Mouse (Mus musculus) ovary, postnatal 14 days (tissue): ENCODE measurements around the gene Oxct1.
A peak's percentile ranks its signal among the peaks of the same experiment; 100 is the strongest.

Source experiments
- DNase-seq: peaks from one replicate; pipeline ENCODE4 v3.0.0; 2022; ENCODE audit warnings: low spot score

Gene Oxct1

DNA sequence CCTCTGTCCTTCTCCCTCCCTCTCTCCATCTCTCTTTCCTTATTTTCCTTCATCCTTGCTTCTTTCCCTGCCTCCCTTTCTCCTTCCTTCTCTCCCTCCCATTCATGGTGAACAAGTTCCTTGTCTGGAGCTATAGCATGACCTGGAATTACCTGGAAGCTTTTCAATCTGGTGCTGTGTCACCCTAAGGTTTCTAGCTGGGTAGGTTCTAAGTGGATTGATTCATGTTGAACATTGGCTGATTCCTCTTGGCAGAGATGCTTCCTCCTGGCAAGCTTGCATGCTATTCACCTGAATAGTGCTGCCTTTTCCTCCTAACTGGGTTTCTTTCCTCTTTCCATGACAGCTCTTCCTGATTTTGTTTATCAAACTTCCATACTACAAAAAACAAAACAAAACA, 2.8 kb downstream of the Oxct1 start:
- DNase-seq: no peak

GRCm38 (mm10) chr15:4033168-4034004, 7.2 kb downstream of the Oxct1 start:
- no peak for DNase-seq

- no peak for DNase-seq
Measured at GRCm38 (mm10) chr15:4042423-4042822, 16.2 kb downstream of the Oxct1 start.

GRCm38 (mm10) chr15:4043032-4043471, 16.9 kb downstream of the Oxct1 start:
- peak; percentile 19 for DNase-seq

DNA sequence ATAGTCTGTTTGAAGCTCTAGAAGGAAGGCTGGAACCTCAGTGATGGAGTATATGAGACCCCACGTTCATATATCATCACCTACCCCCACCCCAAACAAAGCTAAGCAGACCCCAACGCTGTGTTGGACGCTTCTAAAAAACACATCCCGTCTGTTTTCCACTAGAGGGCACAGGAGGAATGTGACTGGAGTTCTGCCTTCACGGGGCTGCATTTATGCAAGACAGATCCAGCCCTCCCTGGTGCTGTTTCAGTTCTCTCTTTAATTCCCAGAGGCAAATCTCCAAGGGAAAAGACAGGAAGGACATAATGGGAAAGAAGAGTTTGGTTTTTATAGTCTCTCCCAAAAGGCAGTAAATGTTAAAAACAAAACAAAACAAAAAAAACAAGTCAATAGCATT, 30.4 kb downstream of the Oxct1 start:
- DNase-seq: peak; percentile 12

DNA sequence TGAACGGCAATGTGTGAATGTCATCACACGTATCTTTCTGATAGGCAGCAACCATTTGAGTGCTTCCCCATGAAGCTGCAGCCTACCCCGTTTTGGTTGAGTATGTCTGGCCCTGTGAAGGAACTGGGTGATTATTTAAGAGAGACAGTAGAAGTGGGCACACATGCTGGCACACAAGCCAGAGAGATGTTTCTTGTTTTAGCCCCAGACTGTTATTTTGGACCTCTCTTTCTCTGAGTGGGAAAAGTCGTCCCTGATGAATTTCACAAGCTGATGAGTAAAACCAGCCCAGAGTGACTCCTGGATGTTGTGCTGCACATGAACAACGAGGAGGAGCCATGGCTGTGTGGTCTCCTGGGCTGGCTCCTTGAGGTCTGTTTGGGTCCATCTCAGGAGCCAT, 37.4 kb downstream of the Oxct1 start:
- no peak for DNase-seq

DNA sequence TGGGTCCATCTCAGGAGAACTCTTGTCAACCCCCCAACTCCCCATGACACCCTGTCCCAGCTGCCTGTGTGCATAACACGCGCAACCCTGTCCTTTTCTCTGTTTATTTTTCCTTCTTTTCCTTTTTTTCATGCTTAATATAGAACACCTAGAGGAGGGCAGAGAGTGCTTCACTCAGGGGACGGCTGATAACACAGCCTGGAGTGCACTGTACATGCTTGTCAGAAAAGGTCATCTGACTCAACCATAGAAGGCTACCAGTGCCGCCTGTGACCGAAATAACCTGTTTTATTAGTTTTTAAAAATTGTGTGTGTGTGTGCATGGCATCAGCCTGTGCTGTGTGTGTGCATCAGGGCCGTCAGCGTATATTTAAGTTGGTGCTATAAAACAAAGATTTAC, 37.8 kb downstream of the Oxct1 start:
- DNase-seq: no peak

DNA sequence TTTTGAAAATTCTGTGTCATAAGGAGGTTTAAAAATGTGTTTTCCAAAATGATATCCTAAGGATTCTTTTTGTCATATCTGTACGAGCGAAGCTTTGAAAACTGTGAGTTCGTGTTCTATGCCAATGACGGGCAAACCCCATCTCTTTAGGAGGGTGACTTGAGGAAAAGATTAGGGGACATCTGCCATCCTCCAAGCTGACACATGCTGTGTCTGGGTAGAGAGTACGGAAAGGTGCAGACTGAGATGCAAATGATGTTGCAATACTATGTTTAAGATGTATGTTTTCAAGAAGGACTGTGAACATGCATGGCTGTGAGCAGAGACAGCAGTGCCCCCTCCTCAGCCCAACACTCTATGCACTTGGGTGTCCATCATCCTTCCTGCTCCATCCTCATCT, 38.5 kb downstream of the Oxct1 start:
- no peak for DNase-seq

GRCm38 (mm10) chr15:4067273-4067990, 41.2 kb downstream of the Oxct1 start:
- DNase-seq: no peak

GRCm38 (mm10) chr15:4077978-4078377, 51.8 kb downstream of the Oxct1 start:
- DNase-seq: no peak

DNA sequence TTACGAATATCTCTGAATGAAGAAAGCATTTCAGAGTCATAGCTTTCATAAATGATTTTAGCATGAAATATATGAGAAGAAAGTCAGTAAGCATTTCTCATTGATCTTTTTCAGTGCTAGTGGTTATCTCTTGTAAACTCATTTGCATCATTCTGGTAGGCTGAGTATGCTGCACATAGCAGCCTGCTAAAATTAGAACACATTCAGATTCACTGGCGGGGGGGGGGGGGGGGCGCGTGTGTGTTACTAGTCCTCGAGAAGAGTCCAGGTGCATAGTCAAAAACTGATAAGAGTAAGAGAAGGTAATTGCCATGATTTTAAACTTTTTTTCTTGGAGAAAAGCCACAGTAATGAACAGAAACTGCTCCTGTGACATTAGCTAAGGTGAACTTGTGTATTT, 52.6 kb downstream of the Oxct1 start:
- DNase-seq: no peak

- no peak for DNase-seq
Measured at GRCm38 (mm10) chr15:4079425-4080189, 53.4 kb downstream of the Oxct1 start.

- no peak for DNase-seq
Measured at GRCm38 (mm10) chr15:4085600-4086384, 59.6 kb downstream of the Oxct1 start.

DNA sequence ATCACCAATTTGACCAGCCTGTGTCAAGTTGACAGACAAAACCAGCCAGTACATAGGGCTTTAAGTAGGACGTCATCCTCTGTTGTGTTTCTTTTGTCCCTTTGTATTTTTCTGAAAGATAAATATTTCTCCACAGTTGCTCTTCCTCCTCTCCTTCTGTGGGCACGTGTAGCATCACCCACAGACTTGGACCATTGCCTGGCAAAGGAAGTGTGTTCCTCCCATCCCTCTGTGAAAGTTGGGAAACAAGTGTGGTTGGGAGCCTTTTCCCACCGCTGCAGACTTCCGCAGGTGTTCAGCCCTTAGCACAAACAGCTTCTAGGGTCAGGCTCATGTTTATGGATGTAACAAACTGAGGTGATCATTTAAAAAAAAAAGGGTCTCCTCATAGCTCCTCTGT, 61.3 kb downstream of the Oxct1 start:
- DNase-seq: no peak

GRCm38 (mm10) chr15:4087914-4088313, 61.7 kb downstream of the Oxct1 start:
- DNase-seq: no peak

DNA sequence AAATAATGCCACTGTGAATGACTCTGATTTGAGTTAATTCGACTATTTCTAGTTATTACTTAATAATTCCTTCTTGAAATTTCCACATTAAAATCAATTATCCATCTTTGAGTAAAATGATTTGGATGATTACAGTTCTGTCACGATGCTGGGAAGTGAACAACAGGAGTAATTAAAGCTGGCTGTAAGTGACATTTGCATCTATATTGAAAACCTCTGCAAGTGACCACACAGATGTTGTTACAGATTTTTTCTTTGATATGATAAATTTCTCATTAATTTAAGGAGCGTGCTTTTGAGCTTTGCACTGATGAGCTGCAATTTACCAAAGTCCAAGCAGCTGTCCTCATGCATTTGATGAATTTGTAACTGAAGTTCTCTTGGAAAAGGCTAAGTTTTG, 64.4 kb downstream of the Oxct1 start:
- DNase-seq: no peak

- no peak for DNase-seq
Measured at GRCm38 (mm10) chr15:4092586-4092985, 66.4 kb downstream of the Oxct1 start.

GRCm38 (mm10) chr15:4100341-4100921, 74.2 kb downstream of the Oxct1 start:
- DNase-seq: no peak

- DNase-seq: no peak
Measured at GRCm38 (mm10) chr15:4101025-4101424, 74.8 kb downstream of the Oxct1 start.

GRCm38 (mm10) chr15:4104319-4104718, 78.1 kb downstream of the Oxct1 start:
- no peak for DNase-seq

DNA sequence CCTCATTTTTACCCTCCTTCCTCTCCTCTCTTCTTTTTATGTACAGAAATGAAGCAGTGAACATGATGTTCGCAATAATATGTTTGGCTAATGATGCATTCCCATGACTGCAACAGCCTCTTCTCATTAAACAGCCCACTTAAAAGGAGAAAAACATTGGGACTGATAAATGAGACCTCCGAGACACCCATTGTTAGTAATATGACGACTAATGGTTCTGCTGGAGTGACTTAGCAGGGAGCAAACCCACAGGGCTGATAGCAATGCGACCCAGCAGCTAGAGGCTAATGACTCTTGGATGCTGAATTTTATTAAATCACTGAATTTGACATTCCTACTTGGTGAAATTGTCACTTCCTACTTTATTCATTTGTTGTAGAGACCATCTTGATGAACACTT, 79.3 kb downstream of the Oxct1 start:
- DNase-seq: no peak

DNA sequence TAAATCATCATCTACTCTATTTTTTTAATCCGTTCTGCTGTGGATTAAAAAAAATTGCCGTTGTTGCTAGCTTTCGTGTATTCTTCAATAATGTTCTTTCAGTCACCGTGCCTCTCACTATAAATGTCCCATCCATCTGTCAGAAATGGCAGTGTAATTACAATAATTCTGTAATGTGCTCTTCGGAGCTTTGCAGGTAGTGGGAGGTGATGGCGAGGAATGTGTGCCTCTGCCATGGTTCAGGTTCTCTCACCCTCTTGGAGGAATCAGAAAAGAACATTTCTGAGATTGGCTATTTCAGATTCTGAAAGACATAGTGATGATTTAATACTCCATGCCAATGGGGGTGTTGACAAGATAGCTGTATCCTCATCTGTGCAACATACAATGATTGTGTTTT, 93.8 kb downstream of the Oxct1 start:
- DNase-seq: no peak
